Mouse (Mus musculus) midbrain, embryonic 15.5 days (tissue): ENCODE measurements around the gene Gm14326. TPM values are rescaled to one million over a fixed set of nuclear protein-coding genes. Genes with fewer than 3 reads are reported as not detected.
"Not testable (repeated sequence)": the region's sequence is repeated elsewhere in the genome, so short reads cannot be mapped to it uniquely, and the experiment has no call there.

Experiments used
- ATAC-seq: fragments of 200-750 bp; cut with Nextera tagmentation; replicated peaks from 2 replicates; pipeline ENCODE4 v1.8.0; 2017; ENCODE audit warnings: moderate TSS enrichment
- H3K27ac ChIP-seq: fragments of 300-500 bp; sonication (generic); 2 replicates; pipeline ENCODE4 v1.5.1; 2015; ENCODE audit warnings: mild to moderate bottlenecking, inconsistent platforms
- H3K27me3 ChIP-seq: fragments of 300-500 bp; sonication (generic); replicated peaks from 2 replicates; pipeline ENCODE4 v1.6.1; 2015; ENCODE audit warnings: inconsistent platforms
- H3K36me3 ChIP-seq: fragments of 300-500 bp; sonication (generic); replicated peaks from 2 replicates; pipeline ENCODE4 v1.6.1; 2015; ENCODE audit warnings: inconsistent platforms
- H3K4me1 ChIP-seq: fragments of 300-500 bp; sonication (generic); 2 replicates; pipeline ENCODE4 v1.6.1; 2015; ENCODE audit warnings: inconsistent platforms
- H3K4me2 ChIP-seq: fragments of 300-500 bp; sonication (generic); 2 replicates; pipeline ENCODE4 v1.6.1; 2015; ENCODE audit warnings: inconsistent platforms, mild to moderate bottlenecking, moderate library complexity
- H3K4me3 ChIP-seq: fragments of 300-500 bp; sonication (generic); 2 replicates; pipeline ENCODE4 v1.5.1; 2015; ENCODE audit warnings: mild to moderate bottlenecking, inconsistent platforms
- H3K9ac ChIP-seq: fragments of 300-500 bp; sonication (generic); 2 replicates; pipeline ENCODE4 v1.6.1; 2015; ENCODE audit warnings: mild to moderate bottlenecking, inconsistent platforms
- H3K9me3 ChIP-seq: fragments of 300-500 bp; sonication (generic); 2 replicates; pipeline ENCODE4 v1.6.1; 2016; ENCODE audit warnings: inconsistent platforms
- WGBS: fragments of 180-500 bp; shearing (Covaris S2); methylation state at CpG from one replicate; pipeline ENCODE4 v1.1.7; 2015; ENCODE audit warnings: mixed read lengths; 5-methylcytosine and 5-hydroxymethylcytosine counted together
- polyA plus RNA-seq: library from polyadenylated mRNA; unstranded; fragments of >200 nt; fragmentation: Nextera tagmentation; extraction: Ambion mirVana; gene quantifications from 2 replicates; pipeline ENCODE4 v1.2.1, GENCODE M21; 2015

Gene Gm14326
- 13.2 and 14.8 TPM in 2 replicates for polyA plus RNA-seq

DNA sequence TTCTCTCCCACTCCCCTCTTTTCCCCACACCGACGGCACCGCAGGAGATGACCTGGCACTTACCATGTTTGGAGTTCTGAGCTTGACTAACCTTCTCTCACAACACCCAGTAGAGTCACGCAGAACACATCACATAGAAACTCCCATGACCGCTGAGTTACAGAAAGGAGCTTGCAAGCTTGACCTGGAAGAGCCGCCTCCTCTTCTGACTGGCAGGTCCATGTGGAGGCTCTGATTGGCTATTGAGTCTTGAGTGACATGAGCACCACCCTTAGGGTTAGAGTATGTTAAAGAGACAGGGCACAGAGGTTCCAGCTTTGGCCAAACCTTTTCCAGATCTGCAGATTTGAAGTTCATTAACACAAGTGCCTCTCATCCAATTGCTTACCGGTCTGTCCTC is at the start of gene Gm14326:
Gene Gm14326, minus strand, starts transcription at position 153 of the 400 bp plus-strand sequence.
- 5% methylated on average over 5 of the region's 7 CpGs for WGBS

DNA sequence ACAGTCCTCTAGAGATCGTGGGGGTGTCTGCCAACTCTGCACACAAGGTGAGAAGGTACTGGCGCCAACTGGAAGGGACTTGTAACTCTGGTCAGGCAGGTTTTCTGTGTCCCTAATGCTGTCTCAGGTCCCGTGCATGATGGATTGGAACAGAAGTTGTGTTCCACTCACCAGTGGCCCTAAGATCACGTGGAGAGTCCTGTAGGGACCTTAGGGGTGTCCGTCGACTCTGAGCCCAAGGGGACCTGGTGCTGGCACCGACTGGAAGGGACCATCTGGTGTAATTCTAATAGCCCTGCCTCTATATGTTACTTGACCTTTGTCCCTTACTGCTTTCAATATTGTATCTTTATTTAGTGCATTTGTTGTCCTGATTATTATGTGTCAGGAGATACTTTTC is 17.7 kb upstream of the Gm14326 start:
- not testable (repeated sequence) for H3K4me3 ChIP-seq, H3K36me3 ChIP-seq, H3K27me3 ChIP-seq, ATAC-seq, H3K9ac ChIP-seq, H3K4me2 ChIP-seq, H3K4me1 ChIP-seq, H3K9me3 ChIP-seq, H3K27ac ChIP-seq
- WGBS = 73% methylated on average over 7 of the region's 7 CpGs

More for the DNA sequence above, at the start of gene Gm14326:
- not testable (repeated sequence) for H3K9ac ChIP-seq, H3K4me1 ChIP-seq, H3K27me3 ChIP-seq, H3K9me3 ChIP-seq, H3K36me3 ChIP-seq, ATAC-seq, H3K27ac ChIP-seq
- peak within 1 kb of the TSS; percentile 47 for H3K4me2 ChIP-seq
- H3K4me3 ChIP-seq = peak within 1 kb of the TSS; percentile 46

GRCm38 (mm10) chr2:177956734-177957133 is 363 bp downstream of the Gm14326 start:
- 1% methylated on average over 18 of the region's 18 CpGs for WGBS
- H3K9ac ChIP-seq = not testable (repeated sequence)
- H3K4me2 ChIP-seq = peak overlapping the region; percentile 47

DNA sequence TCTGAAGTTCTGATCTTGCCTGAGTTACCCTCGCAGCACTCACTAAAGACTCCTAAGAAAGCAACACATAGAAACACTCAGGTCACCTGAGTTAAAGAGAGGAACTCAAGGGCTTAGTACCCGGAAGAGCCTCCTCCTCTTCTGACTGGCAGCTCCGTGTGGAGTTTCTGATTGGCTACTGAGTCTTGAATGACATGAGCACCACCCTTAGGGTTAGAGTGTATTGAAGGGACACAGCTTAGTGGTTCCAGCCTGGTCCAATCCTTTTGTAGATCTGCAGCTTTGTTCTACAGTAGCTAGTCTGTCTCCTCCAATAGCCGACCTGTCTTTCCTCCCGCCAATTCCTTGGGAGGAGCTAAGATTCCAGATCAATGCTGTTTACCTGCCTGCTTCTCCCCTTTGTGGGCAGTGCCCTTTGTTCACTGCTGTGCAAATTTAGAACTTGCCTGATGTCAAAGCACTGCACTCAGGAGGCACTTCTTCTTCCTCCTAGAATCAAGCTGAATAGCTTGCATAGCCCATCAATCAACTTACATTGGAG is 31.5 kb downstream of the Gm14326 start, which contains the start of gene Zfp972:
Gene Zfp972, minus strand, starts transcription at position 51 of the 541 bp plus-strand sequence.
- not testable (repeated sequence) for H3K9ac ChIP-seq, H3K9me3 ChIP-seq, H3K4me1 ChIP-seq, ATAC-seq, H3K4me3 ChIP-seq, H3K36me3 ChIP-seq, H3K27me3 ChIP-seq, H3K4me2 ChIP-seq, H3K27ac ChIP-seq
- 71% methylated on average over 3 of the region's 5 CpGs for WGBS

More at GRCm38 (mm10) chr2:177956734-177957133, 363 bp downstream of the Gm14326 start:
- ATAC-seq, H3K36me3 ChIP-seq, H3K9me3 ChIP-seq, H3K27me3 ChIP-seq, H3K27ac ChIP-seq, H3K4me1 ChIP-seq: not testable (repeated sequence)
- peak overlapping the region; percentile 46 for H3K4me3 ChIP-seq

- not testable (repeated sequence) for H3K27ac ChIP-seq, H3K9ac ChIP-seq, H3K4me2 ChIP-seq, H3K4me3 ChIP-seq, H3K9me3 ChIP-seq, H3K4me1 ChIP-seq, ATAC-seq, H3K27me3 ChIP-seq, H3K36me3 ChIP-seq
- WGBS = no CpG with 5 or more reads among the region's 12 CpGs
These were observed 53.8 kb downstream of the Gm14326 start for GRCm38 (mm10) chr2:177903276-177903675.

DNA sequence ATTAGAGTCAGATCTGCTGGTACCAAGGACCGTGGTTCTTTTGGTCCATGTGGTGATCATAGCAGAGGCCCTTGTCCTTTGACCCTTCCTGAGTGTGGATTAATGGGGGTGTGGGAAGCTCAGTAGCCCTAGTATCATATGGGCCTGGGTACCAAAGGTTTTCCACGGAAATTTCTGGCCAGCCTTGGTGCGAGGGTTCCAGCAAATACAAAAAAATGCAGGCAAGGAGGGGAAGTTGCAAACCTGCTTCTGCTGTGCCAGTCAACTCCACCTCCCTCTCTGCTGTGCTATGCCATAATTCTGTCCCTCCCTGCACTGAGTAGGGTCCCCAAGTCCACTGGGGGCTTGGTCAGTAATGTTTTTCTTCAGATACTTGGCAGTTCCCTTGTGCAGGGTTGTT is 58.9 kb downstream of the Gm14326 start:
- not testable (repeated sequence) for H3K4me1 ChIP-seq, H3K9ac ChIP-seq, H3K27me3 ChIP-seq, H3K4me3 ChIP-seq, H3K4me2 ChIP-seq, H3K9me3 ChIP-seq, H3K36me3 ChIP-seq, ATAC-seq, H3K27ac ChIP-seq
- WGBS = 60% methylated on average over 2 of the region's 3 CpGs

GRCm38 (mm10) chr2:177897046-177897578 is 60.0 kb downstream of the Gm14326 start, which contains the start of gene Gm14327:
Gene Gm14327, plus strand, starts transcription at chr2:177897096.
- not testable (repeated sequence) for H3K27ac ChIP-seq, H3K27me3 ChIP-seq, H3K36me3 ChIP-seq, ATAC-seq, H3K9ac ChIP-seq, H3K4me1 ChIP-seq, H3K4me2 ChIP-seq, H3K9me3 ChIP-seq
- H3K4me3 ChIP-seq = peak within 1 kb of the TSS; percentile 20
- 46% methylated on average over 11 of the region's 13 CpGs for WGBS

GRCm38 (mm10) chr2:177887743-177888142 is 69.4 kb downstream of the Gm14326 start:
- not testable (repeated sequence) for H3K9me3 ChIP-seq, H3K9ac ChIP-seq, H3K4me1 ChIP-seq, H3K4me2 ChIP-seq, ATAC-seq, H3K4me3 ChIP-seq, H3K27me3 ChIP-seq, H3K36me3 ChIP-seq, H3K27ac ChIP-seq
- WGBS = 90% methylated on average over 14 of the region's 14 CpGs

Other genes with a start within 250 kb of the Gm14326 start
- gene Gm14322, start 198.0 kb downstream of the Gm14326 start, polyA plus RNA-seq = 5.8 and 5.9 TPM in 2 replicates
- gene Gm14325, start 117.0 kb downstream of the Gm14326 start, polyA plus RNA-seq = 29.7 and 32.8 TPM in 2 replicates
- 1.5 and 2.1 TPM in 2 replicates for gene Gm14327, start 60.2 kb downstream of the Gm14326 start, polyA plus RNA-seq
- gene Zfp972, start 31.7 kb downstream of the Gm14326 start, polyA plus RNA-seq = 0.34 and 0.56 TPM in 2 replicates
- gene Zfp971, start 66.0 kb upstream of the Gm14326 start, polyA plus RNA-seq = 9.3 TPM in 2 replicates
- gene Zfp931, start 121.2 kb upstream of the Gm14326 start, polyA plus RNA-seq = 15.0 TPM in 2 replicates
- 66.3 and 67.1 TPM in 2 replicates for gene Phactr3, start 161.7 kb upstream of the Gm14326 start, polyA plus RNA-seq